Mouse (Mus musculus) large intestine, adult 2 months (tissue): ENCODE measurements at regions not wholly inside any gene's neighbourhood (a gene's known extent, or its start where the extent isn't known, plus 50 kb on each side); places are given as distances from the start of the nearest gene placed in this dataset.

Source experiments
- DNase-seq: peaks from one replicate; pipeline ENCODE4 v3.0.0-alpha.2; 2012; ENCODE audit warnings: low read depth, low spot score
- WGBS: fragments of 180-500 bp; shearing (Covaris S2); methylation state at CpG from one replicate; pipeline ENCODE4 v1.1.7; 2018; 5-methylcytosine and 5-hydroxymethylcytosine counted together

DNA sequence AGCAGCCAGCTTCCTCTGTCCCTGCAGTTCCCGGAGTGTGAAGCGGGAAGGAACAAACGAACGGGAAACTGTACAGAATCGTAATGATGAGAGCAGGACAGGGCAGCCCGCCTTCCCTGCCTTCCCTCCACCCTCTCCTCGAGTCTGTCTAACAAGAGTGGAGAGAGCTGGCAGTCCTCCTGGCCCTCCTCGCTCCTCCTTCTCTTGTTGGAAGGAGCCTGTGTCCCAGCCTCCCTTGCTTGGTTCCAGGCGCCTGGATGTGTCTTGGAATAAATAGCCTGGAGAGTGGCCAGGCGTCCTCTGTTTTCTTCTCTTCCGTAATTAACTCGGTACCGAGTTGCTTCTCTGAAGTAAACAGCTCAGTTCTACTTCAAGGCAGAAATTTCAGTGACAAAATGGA is 268.3 kb downstream of the Cdh26 start:
- DNase-seq, result no peak
- WGBS, result 65% methylated on average over 13 of the region's 13 CpGs

DNA sequence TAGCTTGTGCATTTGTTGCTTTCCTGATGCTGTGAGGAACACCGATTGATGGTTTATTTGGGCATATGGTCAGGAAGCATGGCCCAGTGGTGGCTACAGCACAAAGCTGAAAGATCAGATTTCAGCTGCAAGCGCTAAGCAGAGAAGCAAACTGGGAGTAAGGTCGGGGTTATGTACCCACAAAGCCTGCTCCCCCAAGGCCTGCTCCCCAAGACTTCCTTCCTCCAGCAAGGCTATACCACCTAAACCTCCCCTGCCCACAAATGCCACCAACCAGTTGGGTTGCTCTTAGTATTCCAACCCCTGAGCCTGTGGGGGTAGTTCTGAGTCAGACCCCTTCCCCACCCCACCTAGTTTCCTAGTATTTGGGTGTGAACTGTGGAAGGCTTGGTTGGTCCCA is 270.5 kb downstream of the Cdh26 start:
- DNase-seq, result no peak
- WGBS, result 71% methylated on average over 3 of the region's 3 CpGs

DNA sequence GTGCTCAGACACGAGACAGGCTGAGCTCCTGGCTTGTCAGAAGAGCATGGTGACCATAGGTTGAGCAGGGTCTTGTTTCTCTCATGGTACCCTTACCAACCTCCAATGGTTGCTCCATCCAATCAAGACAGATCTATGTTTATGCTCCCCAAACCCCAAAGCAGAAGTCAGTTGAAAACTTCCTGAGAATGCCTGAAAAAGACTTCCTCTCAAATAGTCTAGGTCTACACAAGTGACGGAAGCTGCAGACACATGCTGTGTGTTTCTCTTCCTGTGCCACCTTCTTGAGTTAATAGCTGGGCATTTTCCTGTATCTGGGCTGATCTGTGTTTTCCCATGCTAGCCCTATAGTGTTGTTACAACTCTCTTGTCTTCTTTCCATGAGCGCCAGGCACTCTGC is 274.2 kb downstream of the Cdh26 start:
- no peak for DNase-seq
- 85% methylated on average over 3 of the region's 3 CpGs for WGBS

DNA sequence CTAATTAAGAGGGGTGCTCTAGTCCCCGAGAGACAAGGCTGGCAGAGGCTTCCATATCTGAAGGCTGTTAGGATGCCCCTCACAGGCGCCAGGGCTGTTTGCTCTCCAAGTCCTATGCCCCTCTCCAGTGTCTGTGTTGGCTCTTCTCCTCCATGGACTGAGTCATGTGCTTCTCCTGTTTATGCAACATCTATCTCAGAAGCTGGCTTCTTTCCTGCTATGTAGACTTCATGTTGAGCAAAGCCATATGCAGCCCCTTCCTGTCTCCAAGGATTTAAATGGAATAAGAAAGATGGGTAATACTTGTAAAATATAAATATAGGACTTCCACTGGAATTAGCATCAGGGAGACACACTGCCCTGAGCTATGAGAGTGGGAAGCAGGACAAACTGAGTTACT is 278.3 kb downstream of the Cdh26 start:
- WGBS, result 79% methylated on average over 2 of the region's 2 CpGs
- DNase-seq, result no peak

DNA sequence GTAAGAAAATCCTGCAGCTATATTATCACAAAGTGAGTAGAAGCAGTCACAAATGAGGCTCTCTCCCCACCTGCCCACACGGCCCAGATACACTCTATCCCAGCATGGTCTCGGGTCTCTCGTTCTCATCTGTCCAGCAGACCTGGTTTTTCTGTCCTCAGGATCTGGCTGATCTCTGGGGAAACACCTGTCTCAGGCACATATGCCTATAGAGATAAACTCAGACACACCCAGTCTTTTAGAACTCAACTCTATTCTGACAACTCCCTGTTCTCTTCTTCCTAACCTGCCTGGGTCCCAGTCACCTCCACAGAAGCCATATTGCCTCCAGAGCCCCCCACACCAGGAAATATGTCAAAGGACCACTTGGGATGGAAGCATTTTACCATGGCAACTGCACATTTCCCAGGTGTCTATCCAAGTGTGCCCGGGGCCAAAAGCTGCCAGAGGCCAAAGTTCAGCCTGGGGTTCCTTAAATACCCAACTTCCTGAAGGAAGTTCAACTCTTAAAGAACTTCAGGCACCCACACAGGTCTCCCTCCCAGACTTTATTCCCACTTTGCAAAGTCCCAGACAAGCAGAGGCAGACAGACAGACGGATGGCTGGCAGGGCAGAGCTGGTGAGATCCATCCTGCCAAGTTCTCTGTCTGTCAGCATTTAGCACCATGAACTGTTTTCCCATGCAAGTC is 279.0 kb downstream of the Cdh26 start:
- no peak for DNase-seq
- 21% methylated on average over 5 of the region's 5 CpGs for WGBS

DNA sequence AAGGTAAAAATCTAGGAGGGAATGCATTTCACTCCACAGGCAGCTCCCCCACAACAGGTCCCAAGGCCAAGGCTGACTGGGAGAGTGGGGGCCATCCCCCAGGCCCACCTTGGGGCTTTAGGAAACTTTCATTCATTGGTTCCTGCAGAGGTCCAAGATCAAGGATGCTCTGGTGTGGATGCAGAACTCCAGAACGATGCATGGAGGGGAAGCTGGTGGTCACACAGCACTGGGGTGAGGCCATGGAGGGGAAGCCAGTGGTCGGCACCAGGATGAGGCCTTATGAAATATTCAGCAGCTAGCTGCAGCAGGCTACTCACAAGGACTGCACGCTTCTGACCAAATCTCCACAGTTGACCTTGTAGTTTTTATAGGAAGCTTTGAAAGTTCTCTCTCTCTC is 279.7 kb downstream of the Cdh26 start:
- WGBS, result 82% methylated on average over 3 of the region's 3 CpGs
- DNase-seq, result no peak

DNA sequence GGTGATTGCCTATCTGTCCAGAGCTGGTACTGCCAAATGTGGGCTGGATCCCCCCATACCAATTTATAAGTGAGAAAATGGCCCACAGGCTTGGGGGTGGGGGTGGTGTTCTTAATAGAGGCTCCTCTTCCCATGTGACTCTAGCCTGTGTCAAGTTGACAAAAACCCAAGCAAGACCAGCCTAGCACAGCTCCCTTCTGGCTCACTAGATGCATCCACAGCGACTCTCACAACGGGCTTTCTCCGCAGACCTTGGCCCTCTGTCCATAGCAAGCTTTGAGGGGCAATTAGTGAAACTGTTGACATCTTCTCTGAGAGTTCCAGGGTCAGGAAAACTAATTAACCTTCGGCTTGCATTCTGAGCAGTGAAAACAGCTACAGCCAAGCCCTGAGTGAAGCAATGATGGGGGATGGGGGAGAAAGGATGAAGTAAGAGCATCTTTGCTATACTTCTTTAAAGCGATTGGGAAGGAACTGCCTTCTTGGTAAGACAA is 281.3 kb downstream of the Cdh26 start:
- WGBS, result 74% methylated on average over 5 of the region's 5 CpGs
- no peak for DNase-seq

DNA sequence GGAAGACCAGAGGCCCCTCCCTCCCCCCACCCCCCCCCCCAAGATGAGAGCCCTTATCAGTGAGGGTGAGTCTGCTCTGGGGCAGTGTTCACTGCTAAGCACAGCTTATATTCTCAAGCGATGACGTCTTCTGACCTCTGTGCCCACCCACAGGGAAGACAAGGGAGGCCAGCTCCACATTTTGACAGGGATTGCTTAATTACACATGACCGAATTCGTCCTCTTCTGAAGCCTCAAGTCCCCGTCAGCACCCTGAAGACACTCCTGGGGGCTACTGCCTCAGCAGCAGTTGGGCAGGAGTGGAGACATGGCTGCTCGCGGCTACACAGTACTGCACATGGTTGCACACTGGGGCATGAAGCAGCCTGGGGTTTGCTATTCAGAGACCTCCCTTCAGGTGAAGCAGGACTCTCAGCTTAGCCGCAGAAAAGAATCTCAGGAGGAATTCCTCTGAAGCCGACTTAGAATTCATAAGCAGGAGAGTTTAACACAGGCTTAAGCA is 282.1 kb downstream of the Cdh26 start:
- DNase-seq, result no peak
- WGBS, result 79% methylated on average over 9 of the region's 9 CpGs

DNA sequence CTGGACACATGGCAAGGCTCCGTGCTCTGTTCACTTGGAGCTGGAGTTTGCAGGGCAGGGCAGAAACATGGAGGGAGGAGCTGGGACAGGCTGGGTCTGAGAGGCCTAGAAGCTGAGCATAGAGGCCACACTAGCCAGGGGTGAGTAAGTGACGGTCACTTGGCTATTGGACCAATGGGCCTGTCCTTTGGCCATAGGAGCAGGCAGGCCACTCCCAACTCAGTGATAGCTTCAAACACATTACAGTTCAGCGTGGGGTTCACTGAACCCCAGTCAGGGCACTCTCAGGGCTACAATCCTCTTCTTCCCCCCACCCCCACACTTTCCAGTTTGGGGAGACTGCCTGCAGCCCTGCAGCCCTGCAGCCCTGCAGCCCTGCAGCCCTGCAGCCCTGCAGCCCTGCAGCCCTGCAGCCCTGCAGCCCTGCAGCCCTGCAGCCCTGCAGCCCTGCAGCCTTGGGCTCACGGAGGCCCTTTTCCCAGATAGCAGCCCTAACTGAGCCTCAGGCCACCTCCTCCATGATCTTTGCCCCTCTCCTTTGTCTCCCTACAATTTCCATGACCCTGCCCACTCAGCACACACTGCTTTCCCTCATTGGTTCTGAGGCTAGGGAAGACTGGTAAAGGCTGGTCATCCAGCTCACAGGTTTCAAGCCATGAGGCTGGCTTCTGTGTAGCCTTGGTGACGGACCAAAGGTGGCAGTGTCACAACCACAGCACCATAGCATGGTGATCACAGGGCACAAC is 285.3 kb downstream of the Cdh26 start:
- WGBS, result 89% methylated on average over 5 of the region's 5 CpGs
- DNase-seq, result no peak

DNA sequence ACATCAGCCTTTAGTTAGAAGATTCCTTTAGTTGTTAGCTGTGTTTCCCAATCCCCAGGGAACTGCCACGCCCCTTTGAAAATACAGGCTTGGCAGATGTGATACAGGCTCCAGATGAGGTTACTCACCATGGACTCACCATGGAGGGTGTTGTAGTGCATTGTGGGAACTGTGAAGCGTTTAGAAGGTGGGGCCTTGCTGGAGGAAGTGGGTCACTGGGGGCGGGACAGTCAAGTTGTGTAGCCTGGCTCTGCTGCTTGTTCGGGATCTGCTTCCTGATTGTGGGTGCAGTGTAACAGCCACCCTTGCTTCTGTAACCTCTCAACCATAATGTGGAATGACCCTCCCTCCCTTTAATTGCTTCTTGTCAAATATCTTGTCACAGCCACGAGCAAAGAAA is 287.7 kb downstream of the Cdh26 start:
- DNase-seq, result no peak
- 43% methylated on average over 5 of the region's 5 CpGs for WGBS

DNA sequence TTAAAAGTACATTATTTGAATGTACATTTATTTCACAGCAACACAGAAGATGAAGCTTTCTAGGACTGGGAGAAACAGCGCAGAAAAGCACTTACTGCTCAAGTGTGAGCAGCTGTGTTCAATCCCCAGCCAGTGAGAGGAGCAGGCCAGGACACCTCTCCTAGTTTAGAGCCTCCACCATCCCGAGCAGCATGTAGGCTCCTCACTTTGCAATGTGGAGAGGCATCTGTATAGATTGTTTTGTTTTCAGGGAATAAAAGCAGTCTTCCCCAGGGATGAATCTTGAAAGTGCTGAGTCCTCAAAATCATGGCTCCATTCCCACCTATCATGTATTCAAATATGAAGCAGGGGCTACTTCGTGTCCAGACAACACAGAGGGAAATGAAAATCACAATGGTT is 293.1 kb downstream of the Cdh26 start:
- WGBS, result 47% methylated on average over 3 of the region's 3 CpGs
- DNase-seq, result no peak

DNA sequence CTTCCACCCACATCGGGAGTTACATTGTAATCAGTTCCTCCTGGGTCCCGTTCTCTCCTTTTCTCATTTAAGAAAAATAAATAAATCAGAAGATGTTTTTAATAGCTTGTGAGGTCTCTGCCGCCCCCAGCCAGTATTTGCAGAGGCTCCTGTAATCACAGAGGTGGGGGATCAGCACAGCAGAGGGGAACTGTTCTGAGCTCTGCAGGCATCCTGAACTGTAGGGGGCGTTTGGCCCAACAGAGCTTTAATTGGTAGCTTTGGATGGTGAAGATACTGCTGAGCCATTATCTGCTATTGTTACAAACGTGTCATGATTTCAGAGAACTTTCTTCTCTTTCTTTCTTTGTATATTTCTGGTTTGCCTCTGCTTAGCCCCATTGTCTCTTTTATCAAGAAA is 293.9 kb downstream of the Cdh26 start:
- DNase-seq, result no peak
- 16% methylated on average over 5 of the region's 5 CpGs for WGBS

DNA sequence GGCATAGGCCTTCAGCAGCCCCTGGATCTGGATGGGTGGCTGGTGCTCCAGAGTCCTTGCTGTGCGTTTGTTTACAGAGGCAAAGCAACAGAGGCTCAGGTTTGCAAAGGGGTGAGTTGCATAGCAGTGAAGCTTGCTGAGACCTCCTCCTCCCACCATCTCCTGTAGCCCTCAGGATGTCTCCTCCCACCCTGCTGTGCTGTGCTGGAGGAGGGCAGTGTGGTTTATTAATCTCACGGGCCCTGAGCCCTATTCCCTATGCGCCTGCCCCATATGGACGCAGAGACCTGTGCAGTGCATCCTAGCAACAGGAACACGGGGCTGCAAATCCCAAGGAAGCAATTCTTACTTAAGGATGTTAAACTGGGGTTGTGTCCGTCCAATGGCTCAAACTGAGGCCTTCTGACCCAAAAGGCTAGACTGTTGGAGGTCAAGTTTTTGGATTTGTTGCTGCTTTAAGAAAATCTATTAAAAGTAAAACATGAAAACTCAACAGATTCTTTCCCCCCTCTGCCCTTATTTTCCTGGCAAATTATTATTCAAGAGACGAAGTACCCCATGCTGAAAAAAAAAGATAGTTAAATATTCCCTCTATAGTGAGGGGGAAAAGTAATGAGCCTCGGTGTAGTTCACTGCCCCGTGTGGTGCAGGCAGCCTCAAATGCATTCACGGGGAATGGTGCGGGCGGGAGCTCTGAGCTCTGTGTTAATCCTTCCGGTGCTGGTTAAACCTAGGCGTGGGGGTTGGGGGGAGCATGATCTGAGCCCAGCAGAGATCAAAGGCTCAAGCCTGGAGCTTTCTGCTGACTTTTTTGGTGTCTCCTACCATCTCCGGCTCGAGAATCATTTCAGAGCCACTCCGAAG is 297.8 kb downstream of the Cdh26 start:
- no peak for DNase-seq
- 22% methylated on average over 17 of the region's 17 CpGs for WGBS

DNA sequence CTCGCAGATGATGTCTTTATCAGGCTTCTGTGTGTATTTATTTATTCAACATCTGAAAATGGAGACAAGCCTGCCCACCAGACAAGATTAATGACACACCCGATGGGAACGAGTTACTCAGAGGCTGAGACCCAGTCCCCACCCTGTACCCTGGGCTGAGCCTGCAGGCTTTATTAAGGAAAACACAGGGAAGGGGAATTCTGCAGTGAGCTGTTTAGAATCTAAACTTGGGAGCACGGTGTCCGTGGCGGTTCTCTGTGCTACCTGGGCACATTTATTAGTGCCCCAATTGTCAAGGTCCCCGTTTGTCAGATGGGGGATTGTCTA is 298.4 kb downstream of the Cdh26 start:
- 11% methylated on average over 7 of the region's 7 CpGs for WGBS
- no peak for DNase-seq

DNA sequence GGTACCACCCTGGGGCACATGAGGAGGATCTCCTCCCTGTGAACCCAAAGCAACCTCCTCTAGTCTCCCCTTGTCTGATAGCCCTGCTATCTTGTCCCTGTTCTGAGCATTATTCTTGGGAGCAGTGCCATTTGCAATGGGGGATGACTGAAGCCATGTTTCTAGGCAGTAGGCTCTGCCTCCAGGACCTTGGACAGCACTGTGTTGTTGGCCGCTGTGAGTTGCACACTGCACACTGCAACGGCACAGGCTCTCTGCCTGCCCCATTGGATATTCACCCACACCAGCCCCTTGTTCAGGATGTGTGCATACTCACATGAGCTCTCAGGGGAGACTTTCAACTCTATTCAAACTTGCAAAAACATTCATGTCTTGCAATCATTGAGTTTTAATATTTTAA is 304.8 kb downstream of the Cdh26 start:
- WGBS, result 0% methylated on average over 2 of the region's 2 CpGs
- no peak for DNase-seq

DNA sequence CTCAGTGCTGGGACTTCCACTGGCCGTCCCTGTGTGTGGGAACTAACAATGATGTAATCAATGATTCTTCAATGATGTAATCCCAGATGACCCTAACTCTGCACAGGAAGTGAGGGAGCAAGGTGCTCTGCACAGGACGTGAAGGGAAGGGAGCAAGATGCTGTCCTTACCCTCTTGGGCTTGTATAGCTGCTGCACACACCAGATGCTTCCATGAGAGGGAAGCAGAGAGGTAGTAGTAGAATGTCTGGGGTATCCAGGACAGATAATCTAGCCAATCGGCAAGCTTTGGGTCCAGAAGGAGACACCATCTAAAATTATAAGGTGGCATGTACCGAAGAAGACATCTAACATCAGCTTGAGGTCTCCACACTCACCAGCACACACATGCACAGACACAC is 314.3 kb downstream of the Cdh26 start:
- DNase-seq, result no peak
- WGBS, result 55% methylated on average over 4 of the region's 4 CpGs

DNA sequence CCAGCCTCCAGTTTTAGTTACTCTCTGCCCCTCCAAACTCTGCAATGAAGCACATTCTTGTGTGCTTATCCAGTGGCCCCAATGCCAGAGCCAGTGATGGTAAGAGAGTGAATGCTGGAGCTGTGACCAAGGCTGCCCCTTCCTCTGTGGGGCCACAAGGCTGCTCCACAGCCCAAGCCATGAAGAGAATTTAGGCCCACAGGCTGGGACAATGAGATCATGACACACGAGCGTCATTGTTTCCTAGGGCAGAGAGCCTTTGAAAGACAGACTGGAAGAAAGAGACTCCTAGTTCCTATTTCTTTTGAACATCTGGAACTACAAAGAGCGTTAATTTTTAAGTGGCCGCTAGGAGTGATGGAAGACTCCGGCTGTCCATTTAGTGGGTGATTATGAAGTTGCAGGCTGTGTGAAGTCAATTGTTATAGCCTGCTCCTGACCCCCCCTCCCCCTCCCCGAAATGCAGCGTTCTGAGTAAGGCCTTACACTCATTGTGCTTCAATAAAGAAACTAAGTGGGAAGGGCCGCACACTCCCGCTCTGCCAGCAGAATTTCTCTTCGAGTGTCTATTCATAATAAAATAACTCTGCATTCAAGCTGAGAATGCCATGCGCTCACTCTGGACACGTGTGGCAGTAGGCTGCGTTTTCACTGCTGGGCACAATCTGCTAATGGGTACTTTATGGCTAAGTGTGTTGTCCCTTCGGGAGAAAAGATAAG is 315.1 kb downstream of the Cdh26 start:
- 69% methylated on average over 14 of the region's 14 CpGs for WGBS
- DNase-seq, result no peak

DNA sequence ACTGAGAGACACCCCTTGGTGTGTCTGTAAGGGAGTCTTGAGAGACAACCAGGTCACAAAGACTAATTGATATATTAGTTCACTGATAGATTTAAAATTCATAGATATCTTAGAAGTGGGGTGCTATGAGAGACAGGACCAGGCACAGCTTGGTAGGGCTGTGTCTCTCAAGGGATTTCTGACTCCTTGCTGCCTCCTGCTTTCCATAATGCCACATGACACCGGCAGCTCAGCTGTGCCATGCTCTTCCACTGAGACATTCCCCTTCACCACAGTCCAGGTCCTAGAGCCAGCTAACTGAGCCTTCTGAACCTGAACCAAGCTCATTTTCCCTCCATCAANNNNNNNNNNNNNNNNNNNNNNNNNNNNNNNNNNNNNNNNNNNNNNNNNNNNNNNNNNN is 320.9 kb downstream of the Cdh26 start:
- WGBS, result 91% methylated on average over 1 of the region's 1 CpGs
- no peak for DNase-seq

DNA sequence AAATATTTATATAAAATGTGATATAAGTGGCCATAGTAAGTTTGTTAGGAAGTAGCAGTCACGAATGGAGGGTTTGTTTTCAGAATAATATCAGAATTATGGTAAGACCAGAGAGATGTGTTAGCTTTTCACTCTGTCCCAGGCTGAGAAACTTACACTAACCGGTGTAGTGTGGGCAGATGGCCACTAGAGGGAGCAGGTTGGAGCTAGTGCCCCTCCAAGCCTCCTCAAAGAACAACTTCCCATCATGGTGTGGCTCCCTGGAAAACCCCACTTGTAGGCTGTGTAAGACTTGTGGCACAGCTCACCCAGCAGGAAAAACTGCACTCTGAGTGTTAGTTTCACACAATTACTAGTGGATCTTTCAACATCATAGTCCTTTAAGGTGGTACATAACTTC is 328.0 kb downstream of the Cdh26 start:
- whole genome bisulfite sequencing, result 1% methylated on average over 2 of the region's 2 CpGs
- no peak for DNase-seq

DNA sequence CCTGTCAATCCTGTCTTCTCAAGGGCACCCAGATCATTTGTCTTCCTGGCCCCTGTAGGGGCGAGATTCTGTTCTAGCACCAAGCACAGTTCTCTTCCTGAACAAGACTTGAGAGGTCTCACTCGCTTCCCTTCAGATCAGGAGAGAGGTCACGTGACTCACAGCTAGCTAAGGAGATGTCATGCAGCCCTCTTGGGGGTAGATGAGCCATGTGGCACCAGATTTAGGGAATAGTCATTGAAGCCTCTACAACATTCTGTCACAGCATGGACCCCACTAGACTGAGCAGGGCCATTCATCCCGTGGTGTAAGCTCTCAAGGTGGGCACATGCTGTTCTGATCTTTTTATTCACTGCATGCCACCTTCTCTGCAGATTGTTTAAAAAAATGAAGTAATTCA is 338.2 kb downstream of the Cdh26 start:
- no peak for DNase-seq
- 53% methylated on average over 4 of the region's 4 CpGs for WGBS
